Mouse (Mus musculus): ENCODE results near the gene Oprd1. TPM values are rescaled to one million over a fixed set of nuclear protein-coding genes. Genes with fewer than 3 reads are reported as not detected.

The Oprd1 gene
- polyA plus RNA-seq, 1 experiment from 2014 or later, result 0.84 TPM

DNA sequence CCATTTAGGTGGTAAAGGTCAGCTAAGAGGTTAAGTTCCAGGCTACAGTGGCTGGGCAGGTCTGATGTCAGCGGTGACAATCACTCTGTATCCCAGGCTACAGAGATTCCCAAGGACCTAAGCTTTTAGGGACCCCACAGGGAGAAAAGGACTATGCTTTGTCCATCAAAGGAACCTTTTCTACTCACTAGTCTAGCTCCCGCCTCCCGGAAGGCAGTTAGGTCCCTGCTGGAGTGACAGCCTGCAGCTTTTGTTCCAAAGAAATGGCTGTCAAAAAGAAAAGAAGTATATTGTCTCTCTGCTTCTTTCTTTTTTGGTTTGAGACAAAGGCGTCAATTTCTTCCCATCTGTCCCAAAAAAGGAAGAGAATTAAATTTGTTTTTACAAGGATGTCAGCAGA, 33.1 kb downstream of the Oprd1 start:
- Histone ChIP-seq H3K4me3 (ENCODE audit: low read depth, low read length) (no peak overlapping the region), H3K9me3 (replicated peaks; ENCODE audit: control insufficient read depth, low read length, poor library complexity, severe bottlenecking) (no peaks in the 10 kb centered on the region), H3K36me3 (ENCODE audit: control insufficient read depth, insufficient read depth, low read length) (no peaks in the 10 kb centered on the region), H3K4me1 (ENCODE audit: control insufficient read depth, insufficient read depth, low read length) (no peaks in the 10 kb centered on the region), H3K27ac (ENCODE audit: low read length) (no peak overlapping the region), H3K27me3 (ENCODE audit: control insufficient read depth, insufficient read depth, low read depth, low read length) (no peaks in the 10 kb centered on the region), H3K9ac (ENCODE audit: low read depth, low read length) (no peak overlapping the region), H3K4me2 (ENCODE audit: low read length) (no peak overlapping the region)
- 13% methylated on average over 4 of the region's 4 CpGs for WGBS
- ATAC-seq, result no peak

- 92% methylated on average over 7 of the region's 7 CpGs for WGBS
- Histone ChIP-seq H3K4me1 (ENCODE audit: control insufficient read depth, insufficient read depth, low read length) (no peaks in the 10 kb centered on the region), H3K9ac (ENCODE audit: low read depth, low read length) (no peak overlapping the region), H3K36me3 (ENCODE audit: control insufficient read depth, insufficient read depth, low read length) (no peaks in the 10 kb centered on the region), H3K27ac (ENCODE audit: low read length) (no peak overlapping the region), H3K27me3 (ENCODE audit: control insufficient read depth, insufficient read depth, low read depth, low read length) (no peaks in the 10 kb centered on the region), H3K4me3 (ENCODE audit: low read depth, low read length) (no peak overlapping the region), H3K9me3 (replicated peaks; ENCODE audit: control insufficient read depth, low read length, poor library complexity, severe bottlenecking) (no peaks in the 10 kb centered on the region), H3K4me2 (ENCODE audit: low read length) (no peak overlapping the region)
- no peak for ATAC-seq
Observed at GRCm38 (mm10) chr4:132108221-132108620, 36.1 kb downstream of the Oprd1 start.

- 31% methylated on average over 3 of the region's 3 CpGs for WGBS
- H3K9ac ChIP-seq (ENCODE audit: low read depth, low read length), result no peak overlapping the region
- no peak overlapping the region for H3K4me3 ChIP-seq (ENCODE audit: low read depth, low read length)
- H3K9me3 ChIP-seq (replicated peaks; ENCODE audit: control insufficient read depth, low read length, poor library complexity, severe bottlenecking), result no peaks in the 10 kb centered on the region
- H3K27me3 ChIP-seq (ENCODE audit: control insufficient read depth, insufficient read depth, low read depth, low read length), result no peaks in the 10 kb centered on the region
- no peak overlapping the region for H3K27ac ChIP-seq (ENCODE audit: low read length)
- no peak overlapping the region for H3K4me2 ChIP-seq (ENCODE audit: low read length)
- no peak for ATAC-seq
- H3K36me3 ChIP-seq (ENCODE audit: control insufficient read depth, insufficient read depth, low read length), result no peaks in the 10 kb centered on the region
- H3K4me1 ChIP-seq (ENCODE audit: control insufficient read depth, insufficient read depth, low read length), result no peaks in the 10 kb centered on the region
Observed at GRCm38 (mm10) chr4:132101152-132101551, 43.1 kb downstream of the Oprd1 start.

- Histone ChIP-seq H3K27ac (ENCODE audit: low read length) (no peak overlapping the region), H3K36me3 (ENCODE audit: control insufficient read depth, insufficient read depth, low read length) (no peaks in the 10 kb centered on the region), H3K4me2 (ENCODE audit: low read length) (no peak overlapping the region), H3K9me3 (replicated peaks; ENCODE audit: control insufficient read depth, low read length, poor library complexity, severe bottlenecking) (no peaks in the 10 kb centered on the region), H3K4me1 (ENCODE audit: control insufficient read depth, insufficient read depth, low read length) (no peaks in the 10 kb centered on the region), H3K4me3 (ENCODE audit: low read depth, low read length) (no peak overlapping the region), H3K27me3 (ENCODE audit: control insufficient read depth, insufficient read depth, low read depth, low read length) (no peaks in the 10 kb centered on the region), H3K9ac (ENCODE audit: low read depth, low read length) (no peak overlapping the region)
- WGBS, result 82% methylated on average over 5 of the region's 5 CpGs
- ATAC-seq, result no peak
Observed at GRCm38 (mm10) chr4:132099548-132099947, 44.7 kb downstream of the Oprd1 start.

DNA sequence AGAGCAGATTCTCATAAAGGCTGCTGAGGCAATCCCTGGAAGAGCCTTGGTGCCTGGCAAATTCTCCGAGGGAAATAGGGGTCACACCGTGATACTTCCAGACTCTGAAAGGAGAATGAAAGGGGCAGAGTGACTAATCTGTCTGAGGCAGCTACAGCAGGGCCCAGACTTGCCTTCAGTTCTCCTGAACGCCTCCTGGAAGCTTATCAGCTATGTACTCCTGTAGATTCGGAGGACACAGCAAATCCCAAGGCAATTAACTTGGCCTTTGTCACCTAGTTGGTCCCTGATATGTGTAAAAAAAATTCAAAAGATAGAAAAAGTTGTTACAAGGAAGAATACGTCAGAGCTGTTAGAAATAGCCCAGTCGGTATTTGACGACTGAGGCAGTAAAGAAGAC, 49.2 kb downstream of the Oprd1 start:
- ATAC-seq, result no peak
- no peak overlapping the region for H3K27ac ChIP-seq (ENCODE audit: low read length)
- no peaks in the 10 kb centered on the region for H3K36me3 ChIP-seq (ENCODE audit: control insufficient read depth, insufficient read depth, low read length)
- no peaks in the 10 kb centered on the region for H3K9me3 ChIP-seq (replicated peaks; ENCODE audit: control insufficient read depth, low read length, poor library complexity, severe bottlenecking)
- H3K9ac ChIP-seq (ENCODE audit: low read depth, low read length), result no peak overlapping the region
- H3K4me1 ChIP-seq (ENCODE audit: control insufficient read depth, insufficient read depth, low read length), result no peaks in the 10 kb centered on the region
- H3K27me3 ChIP-seq (ENCODE audit: control insufficient read depth, insufficient read depth, low read depth, low read length), result no peaks in the 10 kb centered on the region
- no peak overlapping the region for H3K4me3 ChIP-seq (ENCODE audit: low read depth, low read length)
- no peak overlapping the region for H3K4me2 ChIP-seq (ENCODE audit: low read length)
- WGBS, result 67% methylated on average over 7 of the region's 7 CpGs

GRCm38 (mm10) chr4:132093928-132094327, 50.4 kb downstream of the Oprd1 start:
- Histone ChIP-seq H3K4me2 (ENCODE audit: low read length) (no peak overlapping the region), H3K9me3 (replicated peaks; ENCODE audit: control insufficient read depth, low read length, poor library complexity, severe bottlenecking) (no peaks in the 10 kb centered on the region), H3K27me3 (ENCODE audit: control insufficient read depth, insufficient read depth, low read depth, low read length) (no peaks in the 10 kb centered on the region), H3K4me1 (ENCODE audit: control insufficient read depth, insufficient read depth, low read length) (no peaks in the 10 kb centered on the region), H3K36me3 (ENCODE audit: control insufficient read depth, insufficient read depth, low read length) (no peaks in the 10 kb centered on the region), H3K27ac (ENCODE audit: low read length) (no peak overlapping the region), H3K9ac (ENCODE audit: low read depth, low read length) (no peak overlapping the region), H3K4me3 (ENCODE audit: low read depth, low read length) (no peak overlapping the region)
- ATAC-seq, result no peak
- 93% methylated on average over 5 of the region's 5 CpGs for WGBS

DNA sequence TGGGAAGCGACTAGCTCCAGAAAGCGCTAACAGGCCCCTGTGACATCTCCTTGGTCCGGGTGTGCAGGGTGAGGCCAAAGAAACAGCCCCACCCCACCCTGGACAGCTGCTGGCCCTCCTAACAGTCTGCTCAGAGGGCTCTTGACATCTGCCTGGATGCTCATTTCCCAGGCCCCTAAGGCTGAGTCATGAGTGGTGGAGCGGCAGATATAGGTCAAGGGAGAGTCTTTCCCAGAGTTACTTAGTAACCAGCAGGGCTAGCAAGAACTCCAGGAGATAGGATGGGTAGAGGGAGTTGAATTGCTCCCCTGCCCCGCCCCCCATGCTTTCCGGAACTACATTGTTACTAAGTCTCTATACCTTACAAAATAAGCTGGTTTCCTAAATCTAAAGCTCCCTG, 51.1 kb downstream of the Oprd1 start:
- Histone ChIP-seq H3K4me1 (ENCODE audit: control insufficient read depth, insufficient read depth, low read length) (no peaks in the 10 kb centered on the region), H3K9me3 (replicated peaks; ENCODE audit: control insufficient read depth, low read length, poor library complexity, severe bottlenecking) (no peaks in the 10 kb centered on the region), H3K27ac (ENCODE audit: low read length) (no peak overlapping the region), H3K4me2 (ENCODE audit: low read length) (no peak overlapping the region), H3K4me3 (ENCODE audit: low read depth, low read length) (no peak overlapping the region), H3K9ac (ENCODE audit: low read depth, low read length) (no peak overlapping the region), H3K27me3 (ENCODE audit: control insufficient read depth, insufficient read depth, low read depth, low read length) (no peaks in the 10 kb centered on the region), H3K36me3 (ENCODE audit: control insufficient read depth, insufficient read depth, low read length) (no peaks in the 10 kb centered on the region)
- WGBS, result 79% methylated on average over 6 of the region's 6 CpGs
- no peak for ATAC-seq

GRCm38 (mm10) chr4:132088921-132089320, 55.4 kb downstream of the Oprd1 start:
- Histone ChIP-seq H3K4me1 (ENCODE audit: control insufficient read depth, insufficient read depth, low read length) (no peaks in the 10 kb centered on the region), H3K27me3 (ENCODE audit: control insufficient read depth, insufficient read depth, low read depth, low read length) (no peaks in the 10 kb centered on the region), H3K9me3 (replicated peaks; ENCODE audit: control insufficient read depth, low read length, poor library complexity, severe bottlenecking) (no peaks in the 10 kb centered on the region), H3K27ac (ENCODE audit: low read length) (no peak overlapping the region), H3K4me2 (ENCODE audit: low read length) (no peak overlapping the region), H3K4me3 (ENCODE audit: low read depth, low read length) (no peak overlapping the region), H3K36me3 (ENCODE audit: control insufficient read depth, insufficient read depth, low read length) (no peaks in the 10 kb centered on the region), H3K9ac (ENCODE audit: low read depth, low read length) (no peak overlapping the region)
- ATAC-seq, result no peak
- 22% methylated on average over 7 of the region's 7 CpGs for WGBS

DNA sequence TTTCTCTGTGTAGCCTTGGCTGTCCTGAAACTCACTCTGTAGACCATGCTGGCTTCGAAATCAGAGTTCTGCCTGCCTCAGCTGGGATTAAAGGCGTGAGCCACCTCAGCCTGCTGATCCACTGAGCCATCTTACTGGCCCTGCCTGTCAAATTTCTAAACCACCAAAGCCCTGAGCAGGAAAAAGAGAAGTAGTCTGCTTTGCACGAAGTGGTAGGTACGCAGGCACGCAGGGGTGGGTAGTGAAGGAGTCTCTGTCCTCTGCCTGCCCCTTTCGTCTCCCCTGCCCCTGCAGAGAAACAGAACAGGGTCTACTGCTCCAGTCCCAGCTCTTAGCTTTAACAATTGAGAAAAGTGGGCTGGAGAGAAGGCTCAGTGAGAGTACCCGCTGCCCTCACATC, 59.2 kb downstream of the Oprd1 start:
- H3K27ac ChIP-seq (ENCODE audit: low read length), result no peak overlapping the region
- H3K27me3 ChIP-seq (ENCODE audit: control insufficient read depth, insufficient read depth, low read depth, low read length), result no peaks in the 10 kb centered on the region
- no peaks in the 10 kb centered on the region for H3K4me1 ChIP-seq (ENCODE audit: control insufficient read depth, insufficient read depth, low read length)
- H3K4me3 ChIP-seq (ENCODE audit: low read depth, low read length), result no peak overlapping the region
- no peaks in the 10 kb centered on the region for H3K9me3 ChIP-seq (replicated peaks; ENCODE audit: control insufficient read depth, low read length, poor library complexity, severe bottlenecking)
- WGBS, result 86% methylated on average over 7 of the region's 7 CpGs
- H3K9ac ChIP-seq (ENCODE audit: low read depth, low read length), result no peak overlapping the region
- ATAC-seq, result no peak
- no peaks in the 10 kb centered on the region for H3K36me3 ChIP-seq (ENCODE audit: control insufficient read depth, insufficient read depth, low read length)
- no peak overlapping the region for H3K4me2 ChIP-seq (ENCODE audit: low read length)
